Mouse (Mus musculus) CD4-positive naive resting alpha-beta T cell, adult 57 days (primary cell): Measurements from ENCODE around the gene Wdr11. TPM values are rescaled to one million over a fixed set of nuclear protein-coding genes. Genes with fewer than 3 reads are reported as not detected.

Source experiments
- total RNA-seq: library from RNA; stranded (reverse); gene quantifications from one replicate; pipeline ENCODE4 v1.2.4, GENCODE M21; 2023

Gene Wdr11
- 17.6 TPM for total RNA-seq

DNA sequence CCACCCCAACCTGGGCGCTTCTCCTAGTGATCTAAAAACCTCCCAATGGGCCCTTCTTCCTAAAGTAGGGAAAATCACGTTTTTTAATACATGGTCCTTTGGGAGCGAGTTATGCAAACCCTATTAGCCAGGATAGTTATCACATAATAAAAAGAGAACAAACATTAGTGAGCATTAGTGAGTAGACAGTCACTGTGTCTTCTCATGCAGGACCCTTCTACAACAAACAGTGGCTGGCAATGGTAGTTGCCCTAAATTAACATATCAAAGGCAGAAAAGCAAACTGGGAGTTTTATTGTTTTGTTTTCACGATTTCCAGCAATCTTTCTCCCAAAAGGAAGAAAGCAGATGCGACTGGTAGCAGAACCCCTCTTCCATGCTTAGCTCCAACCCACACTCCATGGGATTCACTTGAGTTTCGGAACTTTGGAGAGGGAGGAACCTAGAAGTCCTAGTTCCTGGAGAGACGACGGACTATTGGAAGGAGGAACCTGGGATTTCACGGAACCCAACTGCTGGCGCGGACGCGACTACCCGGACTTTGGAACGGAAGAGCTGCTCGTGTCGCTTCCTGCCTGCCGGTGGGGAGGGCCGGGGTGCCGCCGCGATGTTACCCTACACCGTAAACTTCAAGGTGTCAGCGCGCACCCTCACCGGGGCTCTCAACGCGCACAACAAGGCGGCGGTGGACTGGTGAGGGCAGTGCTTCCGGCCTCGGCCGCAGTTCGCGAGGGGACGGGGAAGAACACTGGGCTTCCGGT is at the start of gene Wdr11:
Wdr11 (plus strand) TSS at position 493 of the 761 bp plus-strand sequence.

